Mouse (Mus musculus): Measurements from ENCODE around the gene Iqgap2.

GRCm38 (mm10) chr13:95697874-95698273 lies 193.8 kb downstream of the Iqgap2 start:
- no peak for TF ChIP-seq CTCF (IDR thresholded peaks at IDR 0.05; ENCODE audit: insufficient read depth, low read length)
- TF ChIP-seq POLR2A (IDR thresholded peaks at IDR 0.05; ENCODE audit: borderline replicate concordance, extremely low read depth, low read depth, low read length) = no peak
